Mouse (Mus musculus): ENCODE data around the gene Fam19a5.

Gene Fam19a5

GRCm38 (mm10) chr15:87597149-87597548 lies 53.0 kb downstream of the Fam19a5 start:
- WGBS, result 36% methylated on average over 4 of the region's 4 CpGs

- WGBS, result 92% methylated on average over 4 of the region's 4 CpGs
These were observed 53.7 kb downstream of the Fam19a5 start for GRCm38 (mm10) chr15:87597766-87598165.

- 88% methylated on average over 4 of the region's 4 CpGs for WGBS
These were observed 54.5 kb downstream of the Fam19a5 start for GRCm38 (mm10) chr15:87598636-87599035.

- WGBS, result 65% methylated on average over 1 of the region's 1 CpGs
These were observed 59.2 kb downstream of the Fam19a5 start for GRCm38 (mm10) chr15:87603316-87603715.

GRCm38 (mm10) chr15:87605504-87606280 lies 61.6 kb downstream of the Fam19a5 start:
- 53% methylated on average over 9 of the region's 9 CpGs for WGBS

- 48% methylated on average over 10 of the region's 10 CpGs for WGBS
These were observed 62.6 kb downstream of the Fam19a5 start for GRCm38 (mm10) chr15:87606702-87607101.

- WGBS, result 84% methylated on average over 1 of the region's 1 CpGs
These were observed 65.1 kb downstream of the Fam19a5 start for GRCm38 (mm10) chr15:87609236-87609635.

- 1% methylated on average over 76 of the region's 86 CpGs for WGBS
These were observed 80.0 kb downstream of the Fam19a5 start for GRCm38 (mm10) chr15:87623966-87624609.

GRCm38 (mm10) chr15:87624610-87625091 lies 80.6 kb downstream of the Fam19a5 start:
- under 1% methylated on average over 61 of the region's 76 CpGs for WGBS

GRCm38 (mm10) chr15:87625236-87626023 lies 81.3 kb downstream of the Fam19a5 start:
- WGBS, result under 1% methylated on average over 63 of the region's 68 CpGs

- WGBS, result 77% methylated on average over 5 of the region's 5 CpGs
These were observed 91.2 kb downstream of the Fam19a5 start for GRCm38 (mm10) chr15:87635272-87635671.

- WGBS, result 83% methylated on average over 4 of the region's 4 CpGs
These were observed 92.3 kb downstream of the Fam19a5 start for GRCm38 (mm10) chr15:87636407-87636806.

GRCm38 (mm10) chr15:87638270-87638669 lies 94.2 kb downstream of the Fam19a5 start:
- WGBS, result 50% methylated on average over 11 of the region's 11 CpGs

GRCm38 (mm10) chr15:87646313-87647061 lies 102.4 kb downstream of the Fam19a5 start:
- 52% methylated on average over 5 of the region's 5 CpGs for WGBS

GRCm38 (mm10) chr15:87649651-87650050 lies 105.6 kb downstream of the Fam19a5 start:
- WGBS, result 71% methylated on average over 2 of the region's 2 CpGs

- 72% methylated on average over 6 of the region's 6 CpGs for WGBS
These were observed 110.5 kb downstream of the Fam19a5 start for GRCm38 (mm10) chr15:87654551-87654950.

- 57% methylated on average over 20 of the region's 20 CpGs for WGBS
These were observed 112.5 kb downstream of the Fam19a5 start for GRCm38 (mm10) chr15:87656496-87657155.

GRCm38 (mm10) chr15:87659729-87660128 lies 115.6 kb downstream of the Fam19a5 start:
- WGBS, result 60% methylated on average over 6 of the region's 6 CpGs

GRCm38 (mm10) chr15:87661954-87662353 lies 117.9 kb downstream of the Fam19a5 start:
- 49% methylated on average over 7 of the region's 7 CpGs for WGBS

GRCm38 (mm10) chr15:87666041-87666750 lies 122.1 kb downstream of the Fam19a5 start:
- 90% methylated on average over 13 of the region's 13 CpGs for WGBS
